Comparison of ENCODE assay signal across 8 mouse cellular contexts in genomic region chr7:46833266-46833665, GRCm38 (mm10). TPM values are rescaled to one million over a fixed set of nuclear protein-coding genes. Genes with fewer than 3 reads are reported as not detected.
A peak's percentile ranks its signal among the peaks of the same experiment; 100 is the strongest.
DNase-seq lines count a peak whose midpoint lies in the region; ATAC-seq and TF ChIP-seq lines count a peak whose summit lies in the region.

No protein-coding gene starts in this region.

- H3K27ac ChIP-seq in embryonic facial prominence, embryonic 11.5 days (replicated peaks; ENCODE audit: low read depth, low read length): no peak overlapping the region
- H3K27ac ChIP-seq in forebrain, postnatal 0 days (ENCODE audit: low read depth, low read length): no peak overlapping the region
- H3K27ac ChIP-seq in forebrain, embryonic 15.5 days (replicated peaks): no peak overlapping the region

- H3K4me3 ChIP-seq in embryonic facial prominence, embryonic 11.5 days (ENCODE audit: low read depth, low read length): no peak overlapping the region
- no peak overlapping the region for H3K4me3 ChIP-seq in forebrain, postnatal 0 days (ENCODE audit: low read depth, low read length)
- no peak overlapping the region for H3K4me3 ChIP-seq in forebrain, embryonic 15.5 days

- 68% methylated on average over 6 of the region's 6 CpGs for WGBS in embryonic facial prominence, embryonic 11.5 days
- 83% methylated on average over 6 of the region's 6 CpGs for WGBS in forebrain, postnatal 0 days
- WGBS in forebrain, embryonic 15.5 days: 83% methylated on average over 6 of the region's 6 CpGs

- H3K4me2 ChIP-seq in embryonic facial prominence, embryonic 11.5 days (ENCODE audit: low read depth, low read length): no peak overlapping the region
- no peak overlapping the region for H3K4me2 ChIP-seq in forebrain, postnatal 0 days (ENCODE audit: low read depth)
- no peak overlapping the region for H3K4me2 ChIP-seq in forebrain, embryonic 15.5 days (replicated peaks)

- H3K27me3 ChIP-seq in embryonic facial prominence, embryonic 11.5 days (ENCODE audit: control insufficient read depth, insufficient read depth, low read length): no peaks in the 10 kb centered on the region
- no peaks in the 10 kb centered on the region for H3K27me3 ChIP-seq in forebrain, postnatal 0 days (ENCODE audit: insufficient read depth, low read length)
- no peaks in the 10 kb centered on the region for H3K27me3 ChIP-seq in forebrain, embryonic 15.5 days

- peak; percentile 34 for DNase-seq in adrenal gland, postnatal 14 days
- DNase-seq in adrenal gland, adult 18-20 months (ENCODE audit: low spot score in 2 of 2): no peak
- no peak for DNase-seq in embryonic facial prominence, embryonic 11.5 days (ENCODE audit: low spot score)
- DNase-seq in kidney, adult 8-10 months: peak; percentile 86 to 91
- peak; percentile 66 to 81 for DNase-seq in lung, postnatal 4 days
- no peak for DNase-seq in forebrain, postnatal 0 days
- DNase-seq in gastrocnemius, adult 18-20 months (ENCODE audit: low spot score): no peak

- H3K36me3 ChIP-seq in embryonic facial prominence, embryonic 11.5 days (replicated peaks; ENCODE audit: control insufficient read depth, insufficient read depth, low read depth, low read length): no peaks in the 10 kb centered on the region
- H3K36me3 ChIP-seq in forebrain, postnatal 0 days (ENCODE audit: insufficient read depth): no peaks in the 10 kb centered on the region
- no peaks in the 10 kb centered on the region for H3K36me3 ChIP-seq in forebrain, embryonic 15.5 days

- peaks cover 2% of the 10 kb centered on the region for H3K4me1 ChIP-seq in embryonic facial prominence, embryonic 11.5 days (ENCODE audit: control insufficient read depth, insufficient read depth, low read length)
- H3K4me1 ChIP-seq in forebrain, postnatal 0 days (ENCODE audit: insufficient read depth): 0 out of 2 replicates have a peak, but pooled peaks cover under 1% of the 10 kb centered on the region
- H3K4me1 ChIP-seq in forebrain, embryonic 15.5 days: peaks cover 9% of the 10 kb centered on the region

- 0 out of 2 replicates have a peak, but pooled peaks have one; percentile 35 for ATAC-seq in embryonic facial prominence, embryonic 11.5 days (replicated peaks; ENCODE audit: insufficient number of reproducible peaks, low FRiP score, low TSS enrichment, low read depth)
- no peak for ATAC-seq in forebrain, postnatal 0 days
- ATAC-seq in forebrain, embryonic 15.5 days (replicated peaks): no peak

- TF ChIP-seq CTCF in forebrain, postnatal 0 days (IDR thresholded peaks at IDR 0.05; ENCODE audit: low read depth): no peak

- no peaks in the 10 kb centered on the region; the same call in 1 of the 2 replicates for H3K9me3 ChIP-seq in embryonic facial prominence, embryonic 11.5 days (replicated peaks; ENCODE audit: control insufficient read depth, low read length)
- no peaks in the 10 kb centered on the region for H3K9me3 ChIP-seq in forebrain, postnatal 0 days (ENCODE audit: low read length)
- no peaks in the 10 kb centered on the region for H3K9me3 ChIP-seq in forebrain, embryonic 15.5 days

- H3K9ac ChIP-seq in embryonic facial prominence, embryonic 11.5 days (replicated peaks; ENCODE audit: low read length): no peak overlapping the region
- no peak overlapping the region for H3K9ac ChIP-seq in forebrain, postnatal 0 days
- H3K9ac ChIP-seq in forebrain, embryonic 15.5 days (replicated peaks): no peak overlapping the region

RNA-seq across cellular contexts. Expression of gene Ldha, which starts 8.0 kb away (rescaled TPM):
- total RNA-seq in adrenal gland, postnatal 14 days (2021): 529 and 592 TPM in 2 replicates
- total RNA-seq in adrenal gland, adult 18-20 months (2021): 100 to 1,000 TPM; 439 to 878 TPM
- polyA plus RNA-seq in embryonic facial prominence, embryonic 11.5 days (2014; fragmentation: Nextera tagmentation; extraction: Ambion mirVana): 1,561 and 1,765 TPM in 2 replicates
- total RNA-seq in forebrain, postnatal 0 days (2014; rRNA removed): 373 and 414 TPM in 2 replicates
- 753 and 790 TPM in 2 replicates for polyA plus RNA-seq in forebrain, postnatal 0 days (2015; fragmentation: Nextera tagmentation; extraction: Ambion mirVana)
- 1,000 to 10,000 TPM; 2,332 to 2,702 TPM for total RNA-seq in gastrocnemius, adult 18-20 months (2021)
- polyA plus RNA-seq in forebrain, embryonic 15.5 days (2015; fragmentation: Nextera tagmentation; extraction: Ambion mirVana): 744 and 772 TPM in 2 replicates

RNA-seq across cellular contexts. Expression of gene Ldhc, which starts 27.7 kb away (rescaled TPM):
- total RNA-seq in adrenal gland, postnatal 14 days (2021): not detected in 2 replicates
- not detected for total RNA-seq in adrenal gland, adult 18-20 months (2021)
- 0.26 TPM in 1 of 2 replicates, not detected in the other for polyA plus RNA-seq in embryonic facial prominence, embryonic 11.5 days (2014; fragmentation: Nextera tagmentation; extraction: Ambion mirVana)
- not detected in 2 replicates for total RNA-seq in forebrain, postnatal 0 days (2014; rRNA removed)
- polyA plus RNA-seq in forebrain, postnatal 0 days (2015; fragmentation: Nextera tagmentation; extraction: Ambion mirVana): not detected in 2 replicates
- not detected for total RNA-seq in gastrocnemius, adult 18-20 months (2021)
- not detected in 2 replicates for polyA plus RNA-seq in forebrain, embryonic 15.5 days (2015; fragmentation: Nextera tagmentation; extraction: Ambion mirVana)

RNA-seq across cellular contexts. Expression of gene Gtf2h1, which starts 37.4 kb away (rescaled TPM):
- total RNA-seq in adrenal gland, postnatal 14 days (2021): 41.1 and 41.3 TPM in 2 replicates
- total RNA-seq in adrenal gland, adult 18-20 months (2021): 10 to 100 TPM; 37.6 to 40.3 TPM
- polyA plus RNA-seq in embryonic facial prominence, embryonic 11.5 days (2014; fragmentation: Nextera tagmentation; extraction: Ambion mirVana): 60.2 and 64.0 TPM in 2 replicates
- 58.2 and 60.1 TPM in 2 replicates for total RNA-seq in forebrain, postnatal 0 days (2014; rRNA removed)
- polyA plus RNA-seq in forebrain, postnatal 0 days (2015; fragmentation: Nextera tagmentation; extraction: Ambion mirVana): 39.0 and 42.1 TPM in 2 replicates
- total RNA-seq in gastrocnemius, adult 18-20 months (2021): 10 to 100 TPM; 15.4 to 18.2 TPM
- polyA plus RNA-seq in forebrain, embryonic 15.5 days (2015; fragmentation: Nextera tagmentation; extraction: Ambion mirVana): 48.8 and 51.5 TPM in 2 replicates

RNA-seq across cellular contexts. Expression of gene Hps5, which starts 37.4 kb away (rescaled TPM):
- total RNA-seq in adrenal gland, postnatal 14 days (2021): 18.7 and 19.0 TPM in 2 replicates
- total RNA-seq in adrenal gland, adult 18-20 months (2021): 10 to 100 TPM; 23.9 to 26.5 TPM
- 14.8 and 18.8 TPM in 2 replicates for polyA plus RNA-seq in embryonic facial prominence, embryonic 11.5 days (2014; fragmentation: Nextera tagmentation; extraction: Ambion mirVana)
- 17.1 and 24.5 TPM in 2 replicates for total RNA-seq in forebrain, postnatal 0 days (2014; rRNA removed)
- 5.6 and 6.9 TPM in 2 replicates for polyA plus RNA-seq in forebrain, postnatal 0 days (2015; fragmentation: Nextera tagmentation; extraction: Ambion mirVana)
- total RNA-seq in gastrocnemius, adult 18-20 months (2021): 10 to 100 TPM; 11.2 to 12.1 TPM
- polyA plus RNA-seq in forebrain, embryonic 15.5 days (2015; fragmentation: Nextera tagmentation; extraction: Ambion mirVana): 15.1 and 16.5 TPM in 2 replicates

Comparison
In these comparisons a context has a peak if more than half of its experiments do, and no peak if none do; other contexts are left out.
1. DNase-seq: peak in adrenal gland, postnatal 14 days (single experiment), kidney, adult 8-10 months (2 of 2) and lung, postnatal 4 days (2 of 2); none in adrenal gland, adult 18-20 months (0 of 2), embryonic facial prominence, embryonic 11.5 days (single experiment), forebrain, postnatal 0 days (single experiment) and gastrocnemius, adult 18-20 months (single experiment).